Mouse (Mus musculus) embryonic facial prominence, embryonic 11.5 days (tissue): ENCODE results near the gene Col24a1. TPM values are rescaled to one million over a fixed set of nuclear protein-coding genes. Genes with fewer than 3 reads are reported as not detected.
A peak's percentile ranks its signal among the peaks of the same experiment; 100 is the strongest.

Experiments
- ATAC-seq: fragments of 200-750 bp; cut with Nextera tagmentation; replicated peaks from 2 replicates; pipeline ENCODE4 v1.8.0; 2017; ENCODE audit warnings: low read depth; ENCODE audit not compliant: insufficient number of reproducible peaks, low FRiP score, low TSS enrichment
- DNase-seq: peaks from one replicate; pipeline ENCODE4 v3.0.0-alpha.2; 2015; ENCODE audit warnings: low spot score
- H3K27ac ChIP-seq: fragments of 300-500 bp; sonication (generic); replicated peaks from 2 replicates; pipeline ENCODE4 v1.5.1; 2014; ENCODE audit warnings: mild to moderate bottlenecking, low read depth, low read length, control low read depth
- H3K27me3 ChIP-seq: fragments of 300-500 bp; sonication (generic); 2 replicates; pipeline ENCODE4 v1.6.1; 2014; ENCODE audit warnings: mild to moderate bottlenecking, low read length, moderate library complexity, mixed read lengths; ENCODE audit not compliant: control insufficient read depth, insufficient read depth
- H3K36me3 ChIP-seq: fragments of 300-500 bp; sonication (generic); replicated peaks from 2 replicates; pipeline ENCODE4 v1.6.1; 2014; ENCODE audit warnings: low read depth, mild to moderate bottlenecking, low read length, moderate library complexity, mixed read lengths; ENCODE audit not compliant: control insufficient read depth, insufficient read depth
- H3K4me1 ChIP-seq: fragments of 300-500 bp; sonication (generic); 2 replicates; pipeline ENCODE4 v1.6.1; 2014; ENCODE audit warnings: low read length, mixed read lengths; ENCODE audit not compliant: control insufficient read depth, insufficient read depth
- H3K4me2 ChIP-seq: fragments of 300-500 bp; sonication (generic); 2 replicates; pipeline ENCODE4 v1.6.1; 2014; ENCODE audit warnings: low read depth, mild to moderate bottlenecking, control low read depth, low read length, moderate library complexity
- H3K4me3 ChIP-seq: fragments of 300-500 bp; sonication (generic); 2 replicates; pipeline ENCODE4 v1.5.1; 2014; ENCODE audit warnings: low read depth, low read length, control low read depth
- H3K9ac ChIP-seq: fragments of 300-500 bp; sonication (generic); replicated peaks from 2 replicates; pipeline ENCODE4 v1.6.1; 2014; ENCODE audit warnings: mild to moderate bottlenecking, control low read depth, low read length
- H3K9me3 ChIP-seq: fragments of 300-500 bp; sonication (generic); replicated peaks from 2 replicates; pipeline ENCODE4 v1.6.1; 2016; ENCODE audit warnings: mild to moderate bottlenecking, low read length, inconsistent platforms, mixed read lengths; ENCODE audit not compliant: control insufficient read depth
- WGBS: fragments of 180-500 bp; shearing (Covaris S2); extraction: QIAGEN DNeasy Blood & Tissue Kit; methylation state at CpG from one replicate; pipeline ENCODE4 v1.1.7; 2014; 5-methylcytosine and 5-hydroxymethylcytosine counted together
- polyA plus RNA-seq: library from polyadenylated mRNA; unstranded; fragments of >200 nt; fragmentation: Nextera tagmentation; extraction: Ambion mirVana; gene quantifications from 2 replicates; pipeline ENCODE4 v1.2.1, GENCODE M21; 2014

Gene Col24a1
- polyA plus RNA-seq, 1 experiment from 2014 or later: 2.1 TPM

DNA sequence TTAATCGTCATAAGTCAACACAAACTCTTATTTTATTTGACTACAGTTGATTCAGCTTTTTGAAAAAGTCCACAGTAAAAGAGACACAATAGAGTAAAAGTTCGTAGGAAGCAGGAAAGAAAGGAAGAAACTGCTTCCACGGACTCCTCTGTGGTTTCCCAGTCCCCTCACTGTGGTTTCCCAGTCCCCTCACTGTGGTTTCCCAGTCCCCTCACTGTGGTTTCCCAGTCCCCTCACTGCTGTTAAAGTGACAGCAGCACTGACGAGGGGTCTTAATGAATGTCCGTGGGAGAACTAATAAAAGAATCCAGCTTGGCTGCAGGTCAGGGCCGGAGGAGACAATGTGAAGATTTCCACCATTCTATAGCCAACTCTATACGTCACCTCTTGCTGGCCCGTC, 39.4 kb downstream of the Col24a1 start:
- no peak for ATAC-seq
- Histone ChIP-seq H3K4me3 (no peak overlapping the region), H3K36me3 (no peaks in the 10 kb centered on the region), H3K9me3 (no peaks in the 10 kb centered on the region), H3K27me3 (no peaks in the 10 kb centered on the region), H3K4me1 (0 out of 2 replicates have a peak, but pooled peaks cover 3% of the 10 kb centered on the region), H3K9ac (no peak overlapping the region), H3K27ac (no peak overlapping the region), H3K4me2 (no peak overlapping the region)
- DNase-seq: no peak
- 80% methylated on average over 8 of the region's 8 CpGs for WGBS

DNA sequence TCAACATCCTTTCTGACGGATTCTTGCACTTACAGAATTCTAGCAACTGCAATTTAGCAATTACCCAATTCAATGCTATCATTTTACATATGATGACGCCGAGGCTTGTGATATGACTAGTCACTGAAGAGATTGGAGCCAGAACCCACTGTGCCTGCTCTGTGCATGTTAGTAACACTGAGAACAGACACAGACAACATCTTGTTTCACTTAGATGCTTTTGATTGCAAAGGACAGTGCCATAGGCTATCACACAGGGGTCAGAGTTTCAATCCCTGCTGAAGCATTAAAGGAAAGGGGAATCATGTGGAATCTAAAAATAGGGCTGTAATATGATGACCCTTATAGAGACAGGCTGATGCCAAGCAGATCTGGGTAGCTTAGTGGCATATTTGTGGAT, 41.8 kb downstream of the Col24a1 start:
- H3K36me3 ChIP-seq: no peaks in the 10 kb centered on the region
- ATAC-seq (peak; percentile 81; the same call in 1 of the 2 replicates), DNase-seq (peak; percentile 67)
- H3K27me3 ChIP-seq: no peaks in the 10 kb centered on the region
- 34% methylated on average over 3 of the region's 3 CpGs for WGBS
- H3K4me2 ChIP-seq: no peak overlapping the region
- H3K4me1 ChIP-seq: 0 out of 2 replicates have a peak, but pooled peaks cover 3% of the 10 kb centered on the region
- H3K27ac ChIP-seq: no peak overlapping the region
- no peaks in the 10 kb centered on the region for H3K9me3 ChIP-seq
- no peak overlapping the region for H3K4me3 ChIP-seq
- no peak overlapping the region for H3K9ac ChIP-seq

- Histone ChIP-seq H3K9me3 (no peaks in the 10 kb centered on the region), H3K4me2 (no peak overlapping the region), H3K27me3 (no peaks in the 10 kb centered on the region), H3K27ac (no peak overlapping the region), H3K9ac (no peak overlapping the region), H3K4me1 (0 out of 2 replicates have a peak, but pooled peaks cover 3% of the 10 kb centered on the region), H3K36me3 (no peaks in the 10 kb centered on the region), H3K4me3 (no peak overlapping the region)
- no peak for ATAC-seq
- 77% methylated on average over 2 of the region's 2 CpGs for WGBS
- DNase-seq: no peak
These were observed 44.9 kb downstream of the Col24a1 start for GRCm38 (mm10) chr3:145337161-145337560.

GRCm38 (mm10) chr3:145339851-145340499, 47.7 kb downstream of the Col24a1 start:
- no peak for ATAC-seq
- H3K36me3 ChIP-seq: no peaks in the 10 kb centered on the region
- H3K9ac ChIP-seq: no peak overlapping the region
- H3K4me1 ChIP-seq: no peaks in the 10 kb centered on the region
- H3K27me3 ChIP-seq: no peaks in the 10 kb centered on the region
- WGBS: 70% methylated on average over 10 of the region's 10 CpGs
- H3K9me3 ChIP-seq: no peaks in the 10 kb centered on the region
- no peak overlapping the region for H3K4me2 ChIP-seq
- DNase-seq: peak; percentile 34
- H3K27ac ChIP-seq: no peak overlapping the region
- no peak overlapping the region for H3K4me3 ChIP-seq

GRCm38 (mm10) chr3:145348690-145349089, 56.4 kb downstream of the Col24a1 start:
- 92% methylated on average over 3 of the region's 3 CpGs for WGBS

GRCm38 (mm10) chr3:145353951-145354350, 61.7 kb downstream of the Col24a1 start:
- H3K9ac ChIP-seq: no peak overlapping the region
- H3K4me2 ChIP-seq: no peak overlapping the region
- H3K4me1 ChIP-seq: no peaks in the 10 kb centered on the region
- no peak overlapping the region for H3K27ac ChIP-seq
- no peak for DNase-seq
- no peaks in the 10 kb centered on the region for H3K36me3 ChIP-seq
- ATAC-seq: no peak
- no peaks in the 10 kb centered on the region for H3K27me3 ChIP-seq
- no peak overlapping the region for H3K4me3 ChIP-seq
- no peaks in the 10 kb centered on the region for H3K9me3 ChIP-seq
- 88% methylated on average over 3 of the region's 3 CpGs for WGBS

More at GRCm38 (mm10) chr3:145348690-145349089, 56.4 kb downstream of the Col24a1 start:
- H3K4me1 ChIP-seq: no peaks in the 10 kb centered on the region
- DNase-seq (no peak), ATAC-seq (no peak)
- H3K27ac ChIP-seq: no peak overlapping the region
- no peak overlapping the region for H3K4me2 ChIP-seq
- no peaks in the 10 kb centered on the region for H3K9me3 ChIP-seq
- no peak overlapping the region for H3K4me3 ChIP-seq
- no peaks in the 10 kb centered on the region for H3K27me3 ChIP-seq
- H3K36me3 ChIP-seq: no peaks in the 10 kb centered on the region
- H3K9ac ChIP-seq: no peak overlapping the region

DNA sequence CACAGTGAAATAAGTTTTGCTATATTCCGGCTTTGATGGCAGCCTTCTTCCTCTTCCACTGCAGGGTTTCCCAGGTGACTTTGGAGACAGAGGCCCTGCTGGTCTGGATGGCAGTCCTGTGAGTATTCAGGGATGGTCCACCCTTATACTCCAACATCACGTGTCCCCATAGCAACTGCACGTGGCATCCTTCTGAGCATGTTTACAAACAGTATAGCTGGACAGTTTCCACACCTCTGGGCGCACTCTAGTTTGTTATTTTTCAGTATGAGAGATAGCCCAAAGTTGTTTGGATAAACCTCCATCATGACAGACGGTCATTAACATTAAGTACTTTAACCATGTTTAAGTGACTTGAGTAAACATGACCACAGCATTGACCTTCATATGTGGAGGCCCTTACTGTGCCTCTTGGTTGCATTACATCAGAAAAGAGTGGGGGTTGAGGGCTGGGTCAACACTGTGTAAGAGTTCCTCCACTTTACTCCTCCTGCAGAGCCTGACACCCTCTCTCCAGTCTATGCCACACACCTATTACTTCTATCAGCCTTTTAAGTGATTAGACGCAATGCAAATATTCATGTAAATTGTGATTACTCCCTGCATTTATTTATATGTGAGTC, 64.7 kb downstream of the Col24a1 start:
- no peak for DNase-seq
- WGBS: 82% methylated on average over 6 of the region's 6 CpGs

DNA sequence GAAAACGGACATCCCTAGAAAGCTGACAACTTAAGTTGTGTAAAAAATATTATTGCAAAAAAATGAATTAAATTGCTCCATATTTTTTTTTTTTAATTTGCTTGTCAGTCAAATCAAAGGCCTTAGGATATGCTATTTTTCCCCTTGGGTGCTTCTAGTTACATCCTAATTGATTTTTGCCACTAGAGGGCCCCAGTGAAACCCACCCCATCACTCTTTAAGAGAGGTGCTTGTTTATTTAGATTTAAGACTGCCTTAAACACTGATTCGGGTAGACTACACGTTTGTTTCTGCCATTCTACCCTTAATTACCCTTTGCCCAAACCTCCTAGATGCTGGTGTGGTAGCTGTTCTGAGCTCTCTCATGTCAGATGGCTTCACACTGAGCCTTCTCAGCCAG, 73.0 kb downstream of the Col24a1 start:
- no peaks in the 10 kb centered on the region for H3K27me3 ChIP-seq
- WGBS: 43% methylated on average over 3 of the region's 3 CpGs
- no peaks in the 10 kb centered on the region for H3K4me1 ChIP-seq
- H3K9me3 ChIP-seq: no peaks in the 10 kb centered on the region
- H3K36me3 ChIP-seq: no peaks in the 10 kb centered on the region
- H3K4me2 ChIP-seq: no peak overlapping the region
- H3K27ac ChIP-seq: no peak overlapping the region
- ATAC-seq (no peak), DNase-seq (peak; percentile 36)
- no peak overlapping the region for H3K4me3 ChIP-seq
- H3K9ac ChIP-seq: no peak overlapping the region

More for the DNA sequence above, 64.7 kb downstream of the Col24a1 start:
- H3K4me1 ChIP-seq: no peaks in the 10 kb centered on the region
- H3K36me3 ChIP-seq: no peaks in the 10 kb centered on the region
- H3K9me3 ChIP-seq: no peaks in the 10 kb centered on the region
- no peak overlapping the region for H3K9ac ChIP-seq
- no peak overlapping the region for H3K4me3 ChIP-seq
- no peak overlapping the region for H3K27ac ChIP-seq
- no peak for ATAC-seq
- no peak overlapping the region for H3K4me2 ChIP-seq
- H3K27me3 ChIP-seq: no peaks in the 10 kb centered on the region
